Mouse (Mus musculus): ENCODE measurements at regions not wholly inside any gene's neighbourhood (a gene's known extent, or its start where the extent isn't known, plus 50 kb on each side); places are given as distances from the start of the nearest gene placed in this dataset.

- no peak overlapping the region for H3K9ac ChIP-seq
- no peak overlapping the region for H3K4me2 ChIP-seq (replicated peaks)
- H3K27ac ChIP-seq = no peak overlapping the region
- no peaks in the 10 kb centered on the region for H3K27me3 ChIP-seq
- 85% methylated on average over 5 of the region's 5 CpGs for WGBS
- H3K4me3 ChIP-seq = no peak overlapping the region
- H3K36me3 ChIP-seq = no peaks in the 10 kb centered on the region
- H3K4me1 ChIP-seq = no peaks in the 10 kb centered on the region
- no peaks in the 10 kb centered on the region for H3K9me3 ChIP-seq
- ATAC-seq (ENCODE audit: insufficient number of reproducible peaks, insufficient read depth, low FRiP score, low TSS enrichment) = no peak
Measured at GRCm38 (mm10) chr12:26099176-26099575, 315.9 kb downstream of the Rnf144a start.

- H3K27me3 ChIP-seq = no peaks in the 10 kb centered on the region
- no peaks in the 10 kb centered on the region for H3K4me1 ChIP-seq
- no peak overlapping the region for H3K4me2 ChIP-seq (replicated peaks)
- H3K4me3 ChIP-seq = no peak overlapping the region
- no peak overlapping the region for H3K9ac ChIP-seq
- no peaks in the 10 kb centered on the region for H3K36me3 ChIP-seq
- H3K27ac ChIP-seq = no peak overlapping the region
- H3K9me3 ChIP-seq = no peaks in the 10 kb centered on the region
- no peak for ATAC-seq (ENCODE audit: insufficient number of reproducible peaks, insufficient read depth, low FRiP score, low TSS enrichment)
- WGBS = 64% methylated on average over 5 of the region's 5 CpGs
Measured at GRCm38 (mm10) chr12:26092311-26092710, 322.7 kb downstream of the Rnf144a start.

- Histone ChIP-seq H3K9ac (no peak overlapping the region), H3K9me3 (no peaks in the 10 kb centered on the region), H3K4me3 (no peak overlapping the region), H3K4me2 (replicated peaks) (no peak overlapping the region), H3K27ac (no peak overlapping the region), H3K4me1 (no peaks in the 10 kb centered on the region), H3K36me3 (no peaks in the 10 kb centered on the region), H3K27me3 (no peaks in the 10 kb centered on the region)
- 66% methylated on average over 3 of the region's 3 CpGs for WGBS
- ATAC-seq (ENCODE audit: insufficient number of reproducible peaks, insufficient read depth, low FRiP score, low TSS enrichment) = no peak
Measured at GRCm38 (mm10) chr12:26091865-26092264, 323.2 kb downstream of the Rnf144a start.

- Histone ChIP-seq H3K27ac (no peak overlapping the region), H3K36me3 (no peaks in the 10 kb centered on the region), H3K4me1 (no peaks in the 10 kb centered on the region), H3K9me3 (no peaks in the 10 kb centered on the region), H3K4me3 (no peak overlapping the region), H3K4me2 (replicated peaks) (no peak overlapping the region), H3K9ac (no peak overlapping the region), H3K27me3 (no peaks in the 10 kb centered on the region)
- 82% methylated on average over 3 of the region's 3 CpGs for WGBS
- ATAC-seq (ENCODE audit: insufficient number of reproducible peaks, insufficient read depth, low FRiP score, low TSS enrichment) = no peak
Measured at GRCm38 (mm10) chr12:26088389-26088788, 326.7 kb downstream of the Rnf144a start.

- Histone ChIP-seq H3K9me3 (no peaks in the 10 kb centered on the region), H3K36me3 (no peaks in the 10 kb centered on the region), H3K27me3 (no peaks in the 10 kb centered on the region), H3K9ac (no peak overlapping the region), H3K4me3 (no peak overlapping the region), H3K27ac (no peak overlapping the region), H3K4me1 (no peaks in the 10 kb centered on the region), H3K4me2 (replicated peaks) (no peak overlapping the region)
- no peak for ATAC-seq (ENCODE audit: insufficient number of reproducible peaks, insufficient read depth, low FRiP score, low TSS enrichment)
- 89% methylated on average over 4 of the region's 4 CpGs for WGBS
Measured at GRCm38 (mm10) chr12:26086923-26087322, 328.1 kb downstream of the Rnf144a start.

GRCm38 (mm10) chr12:26086414-26086813 is 328.6 kb downstream of the Rnf144a start:
- Histone ChIP-seq H3K27me3 (no peaks in the 10 kb centered on the region), H3K9me3 (no peaks in the 10 kb centered on the region), H3K9ac (no peak overlapping the region), H3K27ac (no peak overlapping the region), H3K36me3 (no peaks in the 10 kb centered on the region), H3K4me3 (no peak overlapping the region), H3K4me1 (no peaks in the 10 kb centered on the region), H3K4me2 (replicated peaks) (no peak overlapping the region)
- WGBS = 93% methylated on average over 3 of the region's 3 CpGs
- ATAC-seq (ENCODE audit: insufficient number of reproducible peaks, insufficient read depth, low FRiP score, low TSS enrichment) = no peak

GRCm38 (mm10) chr12:26079061-26079625 is 335.9 kb downstream of the Rnf144a start:
- H3K4me3 ChIP-seq = no peak overlapping the region
- no peaks in the 10 kb centered on the region for H3K4me1 ChIP-seq
- no peaks in the 10 kb centered on the region for H3K27me3 ChIP-seq
- H3K9me3 ChIP-seq = no peaks in the 10 kb centered on the region
- H3K9ac ChIP-seq = no peak overlapping the region
- no peak overlapping the region for H3K4me2 ChIP-seq (replicated peaks)
- no peak for ATAC-seq (ENCODE audit: insufficient number of reproducible peaks, insufficient read depth, low FRiP score, low TSS enrichment)
- no peaks in the 10 kb centered on the region for H3K36me3 ChIP-seq
- H3K27ac ChIP-seq = no peak overlapping the region
- WGBS = 58% methylated on average over 4 of the region's 4 CpGs

- H3K4me3 ChIP-seq = no peak overlapping the region
- H3K36me3 ChIP-seq = no peaks in the 10 kb centered on the region
- 36% methylated on average over 9 of the region's 9 CpGs for WGBS
- no peak overlapping the region for H3K4me2 ChIP-seq (replicated peaks)
- no peaks in the 10 kb centered on the region for H3K27me3 ChIP-seq
- no peaks in the 10 kb centered on the region for H3K4me1 ChIP-seq
- H3K27ac ChIP-seq = no peak overlapping the region
- H3K9me3 ChIP-seq = no peaks in the 10 kb centered on the region
- H3K9ac ChIP-seq = no peak overlapping the region
- ATAC-seq (ENCODE audit: insufficient number of reproducible peaks, insufficient read depth, low FRiP score, low TSS enrichment) = no peak
Measured at GRCm38 (mm10) chr12:26075638-26076254, 339.3 kb downstream of the Rnf144a start.

GRCm38 (mm10) chr12:26072180-26072579 is 342.9 kb downstream of the Rnf144a start:
- Histone ChIP-seq H3K27ac (no peak overlapping the region), H3K9ac (no peak overlapping the region), H3K27me3 (no peaks in the 10 kb centered on the region), H3K36me3 (no peaks in the 10 kb centered on the region), H3K4me1 (peaks cover 10% of the 10 kb centered on the region), H3K4me2 (replicated peaks) (no peak overlapping the region), H3K9me3 (no peaks in the 10 kb centered on the region), H3K4me3 (no peak overlapping the region)
- WGBS = 82% methylated on average over 7 of the region's 7 CpGs
- no peak for ATAC-seq (ENCODE audit: insufficient number of reproducible peaks, insufficient read depth, low FRiP score, low TSS enrichment)

GRCm38 (mm10) chr12:26071610-26072009 is 343.4 kb downstream of the Rnf144a start:
- Histone ChIP-seq H3K27me3 (no peaks in the 10 kb centered on the region), H3K27ac (no peak overlapping the region), H3K36me3 (no peaks in the 10 kb centered on the region), H3K4me1 (peaks cover 10% of the 10 kb centered on the region), H3K9me3 (no peaks in the 10 kb centered on the region), H3K9ac (no peak overlapping the region), H3K4me3 (no peak overlapping the region), H3K4me2 (replicated peaks) (peak overlapping the region; percentile 18; the same call in 1 of the 2 replicates)
- 6% methylated on average over 3 of the region's 3 CpGs for WGBS
- no peak for ATAC-seq (ENCODE audit: insufficient number of reproducible peaks, insufficient read depth, low FRiP score, low TSS enrichment)

GRCm38 (mm10) chr12:26068685-26069008 is 346.4 kb downstream of the Rnf144a start:
- Histone ChIP-seq H3K4me2 (replicated peaks) (peak overlapping the region; percentile 47), H3K27me3 (no peaks in the 10 kb centered on the region), H3K9me3 (no peaks in the 10 kb centered on the region), H3K27ac (no peak overlapping the region), H3K4me3 (no peak overlapping the region), H3K4me1 (peaks cover 10% of the 10 kb centered on the region), H3K36me3 (no peaks in the 10 kb centered on the region), H3K9ac (no peak overlapping the region)
- no peak for ATAC-seq (ENCODE audit: insufficient number of reproducible peaks, insufficient read depth, low FRiP score, low TSS enrichment)
- 31% methylated on average over 4 of the region's 4 CpGs for WGBS

GRCm38 (mm10) chr12:26067866-26068684 is 347.0 kb downstream of the Rnf144a start:
- 8% methylated on average over 24 of the region's 24 CpGs for whole genome bisulfite sequencing
- Histone ChIP-seq H3K4me2 (replicated peaks) (peak overlapping the region; percentile 47), H3K27ac (no peak overlapping the region), H3K4me1 (peaks cover 10% of the 10 kb centered on the region), H3K36me3 (no peaks in the 10 kb centered on the region), H3K27me3 (no peaks in the 10 kb centered on the region), H3K9me3 (no peaks in the 10 kb centered on the region), H3K9ac (peak overlapping the region; percentile 21; the same call in 1 of the 2 replicates), H3K4me3 (peak overlapping the region; percentile 22)
- no peak for ATAC-seq (ENCODE audit: insufficient number of reproducible peaks, insufficient read depth, low FRiP score, low TSS enrichment)

All from embryonic facial prominence, embryonic 12.5 days (tissue).